Mouse (Mus musculus) megakaryocyte, embryonic 14.5 days (primary cell): ENCODE measurements at regions not wholly inside any gene's neighbourhood (a gene's known extent, or its start where the extent isn't known, plus 50 kb on each side); places are given as distances from the start of the nearest gene placed in this dataset.

Experiments used
- FLI1 ChIP-seq: IDR thresholded peaks from 2 replicates; pipeline ENCODE4 v1.6.1; 2012; ENCODE audit warnings: low read length, inconsistent platforms, mixed read lengths
- GATA1 ChIP-seq: IDR thresholded peaks from 3 replicates; pipeline ENCODE4 v1.6.1; 2012; ENCODE audit warnings: mixed read lengths, low read length, inconsistent platforms, borderline replicate concordance

DNA sequence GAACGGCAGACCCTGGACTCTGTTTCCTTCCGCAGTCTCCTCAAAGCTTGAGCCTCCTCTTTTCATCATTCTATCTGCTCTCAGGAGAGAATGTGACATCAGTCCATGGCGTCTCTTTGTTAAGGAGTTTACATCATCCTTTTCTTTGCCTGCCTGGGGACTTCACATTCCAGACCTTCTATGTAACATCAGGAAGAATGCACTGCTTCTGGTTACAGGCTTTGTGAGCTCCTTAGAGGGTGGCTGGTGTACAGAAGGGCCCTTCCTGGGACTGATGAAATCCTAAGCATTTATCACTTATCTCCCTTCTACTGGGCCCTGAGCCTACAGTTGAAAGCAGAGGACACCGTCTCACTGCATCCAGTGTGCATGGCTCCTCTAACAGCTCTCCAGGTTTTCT lies 145.2 kb downstream of the Klf7 start:
- no peak for TF ChIP-seq GATA1
- no peak for TF ChIP-seq FLI1
